Mouse (Mus musculus) right cerebral cortex, postnatal 10 days (tissue): ENCODE measurements around the gene Nrp1.
A peak's percentile ranks its signal among the peaks of the same experiment; 100 is the strongest.

Experiments used
- DNase-seq, 2 experiments: peaks; one replicate each; pipeline ENCODE4 v3.0.0; 2021; ENCODE audit warnings: low spot score in 2 of 2

Gene Nrp1

GRCm38 (mm10) chr8:128505866-128506265 is 147.5 kb downstream of the Nrp1 start:
- DNase-seq, result no peak

- peak; percentile 33 to 40 for DNase-seq
Measured at GRCm38 (mm10) chr8:128508723-128509122, 150.3 kb downstream of the Nrp1 start.

- DNase-seq, result no peak
Measured at GRCm38 (mm10) chr8:128511021-128511420, 152.6 kb downstream of the Nrp1 start.

- no peak for DNase-seq
Measured at GRCm38 (mm10) chr8:128511732-128512131, 153.3 kb downstream of the Nrp1 start.

- no peak for DNase-seq
Measured at GRCm38 (mm10) chr8:128516846-128517446, 158.5 kb downstream of the Nrp1 start.

GRCm38 (mm10) chr8:128517546-128518102 is 159.2 kb downstream of the Nrp1 start:
- no peak for DNase-seq

- DNase-seq, result peak in 1 of 2 experiments; percentile 30
Measured at GRCm38 (mm10) chr8:128519366-128519765, 161.0 kb downstream of the Nrp1 start.

GRCm38 (mm10) chr8:128523825-128524224 is 165.4 kb downstream of the Nrp1 start:
- no peak for DNase-seq

GRCm38 (mm10) chr8:128525912-128526311 is 167.5 kb downstream of the Nrp1 start:
- DNase-seq, result no peak

GRCm38 (mm10) chr8:128528591-128529383 is 170.4 kb downstream of the Nrp1 start:
- peak; percentile 53 to 59 for DNase-seq

GRCm38 (mm10) chr8:128534442-128534871 is 176.1 kb downstream of the Nrp1 start:
- DNase-seq, result peak; percentile 52 to 64

GRCm38 (mm10) chr8:128535685-128536084 is 177.3 kb downstream of the Nrp1 start:
- DNase-seq, result no peak

GRCm38 (mm10) chr8:128538378-128538777 is 180.0 kb downstream of the Nrp1 start:
- no peak for DNase-seq

- DNase-seq, result no peak
Measured at GRCm38 (mm10) chr8:128541355-128542090, 183.1 kb downstream of the Nrp1 start.

- no peak for DNase-seq
Measured at GRCm38 (mm10) chr8:128544128-128544846, 185.9 kb downstream of the Nrp1 start.

- DNase-seq, result no peak
Measured at GRCm38 (mm10) chr8:128546287-128546686, 187.9 kb downstream of the Nrp1 start.

- DNase-seq, result no peak
Measured at GRCm38 (mm10) chr8:128547361-128547760, 189.0 kb downstream of the Nrp1 start.

GRCm38 (mm10) chr8:128549738-128550137 is 191.3 kb downstream of the Nrp1 start:
- DNase-seq, result no peak

GRCm38 (mm10) chr8:128551421-128552139 is 193.2 kb downstream of the Nrp1 start:
- DNase-seq, result peak; percentile 62 to 82
